ENCODE assay signal across 9 mouse cellular contexts in genomic region chr1:36089481-36089880, GRCm38 (mm10). TPM values are rescaled to one million over a fixed set of nuclear protein-coding genes. Genes with fewer than 3 reads are reported as not detected.
DNase-seq lines count a peak whose midpoint lies in the region; ATAC-seq and TF ChIP-seq lines count a peak whose summit lies in the region.
"Had no signal": no experiment of that assay in that cellular context is flagged by ENCODE, and none has a peak within 500 bp of the region (broad histone marks: within the 10 kb centered on the region; RNA-seq: fewer than 3 reads in every experiment).

No protein-coding gene starts in this region.

- H3K4me2 ChIP-seq in liver, embryonic 14.5 days (ENCODE audit: low read depth): peak overlapping the region; percentile 82

- peaks cover 73% of the 10 kb centered on the region in 2 experiments for H3K4me1 ChIP-seq in liver, embryonic 14.5 days (replicated peaks; ENCODE audit: control insufficient read depth in 2 of 2, insufficient read depth in 2 of 2, low read length in 1 of 2)

- no peak for DNase-seq in gastrocnemius, adult 2 months
- DNase-seq in gastrocnemius, postnatal 10 days: no peak
- DNase-seq in liver, embryonic 14.5 days (ENCODE audit: low read depth in 3 of 3, low spot score in 3 of 3): no peak
- no peak for DNase-seq in cerebellum, postnatal 4 days (ENCODE audit: low spot score in 2 of 2)
- no peak for DNase-seq in cerebellum, postnatal 10 days
- DNase-seq: thymus, postnatal 4 days had no signal

- no peak overlapping the region for H3ac ChIP-seq in C2C12 (ENCODE audit: control insufficient read depth, insufficient read length, low read depth)

- no peaks in the 10 kb centered on the region for H3K27me3 ChIP-seq in C2C12 (ENCODE audit: control insufficient read depth, insufficient read depth, insufficient read length)
- H3K27me3 ChIP-seq in liver, embryonic 14.5 days (ENCODE audit: control insufficient read depth, insufficient read depth, low read length): no peaks in the 10 kb centered on the region

- no peaks in the 10 kb centered on the region for H3K9me3 ChIP-seq in liver, embryonic 14.5 days (ENCODE audit: control insufficient read depth, low read length)

- WGBS in liver, embryonic 14.5 days (ENCODE audit: insufficient replicate concordance): 61% methylated on average over 1 of the region's 1 CpGs

- peaks cover 80% of the 10 kb centered on the region for H3K79me2 ChIP-seq in C2C12 (ENCODE audit: control insufficient read depth, insufficient read depth)

- peak; percentile 21; the same call in 1 of the 2 replicates for ATAC-seq in erythroblast, adult 5-6 weeks (replicated peaks; ENCODE audit: low FRiP score, poor library complexity, severe bottlenecking)
- ATAC-seq in liver, embryonic 14.5 days (ENCODE audit: insufficient read depth): no peak
- no peak for ATAC-seq in granulocyte monocyte progenitor cell, adult 5-6 weeks (replicated peaks; ENCODE audit: poor library complexity, severe bottlenecking)

- H3K9ac ChIP-seq in liver, embryonic 14.5 days (replicated peaks): peak overlapping the region; percentile 90

- no peak for TF ChIP-seq CTCF in gastrocnemius, adult 2 months (IDR thresholded peaks at IDR 0.05)
- no peak for TF ChIP-seq CTCF in C2C12 (IDR thresholded peaks at IDR 0.05; ENCODE audit: control insufficient read depth, insufficient read depth, insufficient read length)
- no peak for TF ChIP-seq CTCF in liver, embryonic 14.5 days (IDR thresholded peaks at IDR 0.05; ENCODE audit: low read depth)

- H3K4me3 ChIP-seq in gastrocnemius, adult 2 months: no peak overlapping the region
- H3K4me3 ChIP-seq in C2C12 (ENCODE audit: insufficient read depth, poor library complexity, severe bottlenecking): no peak overlapping the region
- no peak overlapping the region for H3K4me3 ChIP-seq in liver, embryonic 14.5 days (ENCODE audit: insufficient read depth in 1 of 2, low read depth in 2 of 2, low read length in 2 of 2)

- TF ChIP-seq EP300 in liver, embryonic 14.5 days (IDR thresholded peaks at IDR 0.05; ENCODE audit: low read depth): no peak

- intact Hi-C loops in gastrocnemius, adult 2 months (cut with DNase I): no loop called here

- H3K27ac ChIP-seq in gastrocnemius, adult 2 months: peak overlapping the region; percentile 69
- H3K27ac ChIP-seq in liver, embryonic 14.5 days: peak overlapping the region; percentile 99

- peaks cover 11% of the 10 kb centered on the region for H3K36me3 ChIP-seq in C2C12 (ENCODE audit: control insufficient read depth, insufficient read depth)
- H3K36me3 ChIP-seq in liver, embryonic 14.5 days (replicated peaks; ENCODE audit: control insufficient read depth, insufficient read depth, low read depth): peaks cover 55% of the 10 kb centered on the region

- H3K79me3 ChIP-seq in C2C12 (ENCODE audit: low read depth): peaks cover 14% of the 10 kb centered on the region

TF ChIP-seq in C2C12, 6 proteins besides CTCF, POLR2A, EP300 and RAD21:
- TF ChIP-seq MYOD1 (IDR thresholded peaks at IDR 0.05; ENCODE audit: control insufficient read depth, insufficient read length, low read depth) (no peak), USF1 (IDR thresholded peaks at IDR 0.05; ENCODE audit: low read depth) (peak; percentile 47)

RNA-seq across cellular contexts. Expression of gene Hs6st1, which starts 21.3 kb away (rescaled TPM):
- total RNA-seq in gastrocnemius, adult 2 months (2021): 10 to 100 TPM; 20.7 to 22.0 TPM
- total RNA-seq in gastrocnemius, postnatal 10 days (2021): 10 to 100 TPM; 26.2 to 28.3 TPM
- 45.0 TPM for polyA plus RNA-seq in C2C12 (2012; fragmentation: generic; extraction: Trizol)
- 82.8 and 141 TPM in 2 replicates for total RNA-seq in erythroblast, adult 5-6 weeks (2015; ENCODE audit: low replicate concordance)
- 123 and 134 TPM in 2 replicates for total RNA-seq in erythroblast, adult 5-6 weeks (2017; ENCODE audit: low replicate concordance)
- 29.3 and 31.0 TPM in 2 replicates for polyA plus RNA-seq in liver, embryonic 14.5 days (2012; rRNA removed)
- polyA plus RNA-seq in liver, embryonic 14.5 days (2014; fragmentation: Nextera tagmentation; extraction: Ambion mirVana): 6.8 and 12.0 TPM in 2 replicates
- 10.3 and 11.5 TPM in 2 replicates for total RNA-seq in granulocyte monocyte progenitor cell, adult 5-6 weeks (2014; fragmentation: Nextera tagmentation)
- 6.5 and 8.9 TPM in 2 replicates for total RNA-seq in granulocyte monocyte progenitor cell, adult 5-6 weeks (2017)
